Mouse (Mus musculus): ENCODE results near the gene Erich3. TPM values are rescaled to one million over a fixed set of nuclear protein-coding genes. Genes with fewer than 3 reads are reported as not detected.

Erich3 gene
- polyA plus RNA-seq, 2 experiments = 0.01 TPM; not detected in 1

- Histone ChIP-seq H3K27ac (no peak overlapping the region), H3K9me3 (ENCODE audit: control insufficient read depth, low read length) (no peaks in the 10 kb centered on the region), H3K27me3 (ENCODE audit: control insufficient read depth, insufficient read depth, low read length) (no peaks in the 10 kb centered on the region), H3K4me1 (replicated peaks; ENCODE audit: control insufficient read depth in 2 of 2, insufficient read depth in 2 of 2, low read length in 1 of 2) (no peaks in the 10 kb centered on the region), H3K4me2 (ENCODE audit: low read depth) (no peak overlapping the region), H3K36me3 (replicated peaks; ENCODE audit: control insufficient read depth, insufficient read depth, low read depth) (no peaks in the 10 kb centered on the region), H3K9ac (replicated peaks) (no peak overlapping the region), H3K4me3 (ENCODE audit: insufficient read depth in 1 of 2, low read depth in 2 of 2, low read length in 2 of 2) (no peak overlapping the region)
- TF ChIP-seq EP300 (IDR thresholded peaks at IDR 0.05; ENCODE audit: low read depth) (no peak), CTCF (IDR thresholded peaks at IDR 0.05; ENCODE audit: low read depth) (no peak)
- 75% methylated on average over 3 of the region's 3 CpGs for WGBS (ENCODE audit: insufficient replicate concordance)
- no peak for DNase-seq (ENCODE audit: low read depth in 3 of 3, low spot score in 3 of 3)
- no peak for ATAC-seq (ENCODE audit: insufficient read depth)
These were observed 91.6 kb downstream of the Erich3 start for GRCm38 (mm10) chr3:154755225-154755624.

DNA sequence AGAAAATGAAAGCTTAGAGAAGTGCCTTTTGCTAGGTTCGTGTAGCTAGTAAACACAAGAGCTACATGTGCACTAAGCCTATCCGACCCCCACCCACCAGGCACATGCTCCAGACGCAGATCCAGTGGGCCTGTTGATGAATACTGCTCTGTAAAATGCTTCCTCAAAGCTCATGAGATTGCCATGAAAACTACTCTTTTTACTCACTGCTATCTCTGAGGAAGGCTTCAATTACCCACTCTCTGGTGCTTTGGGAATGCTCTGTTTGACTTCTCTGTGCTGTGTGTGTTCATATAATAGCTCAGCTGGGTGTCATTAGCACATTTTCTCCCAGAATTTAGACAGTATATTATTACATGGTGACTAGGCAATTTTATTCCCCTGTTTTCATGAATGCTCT, 94.4 kb downstream of the Erich3 start:
- whole genome bisulfite sequencing (ENCODE audit: insufficient replicate concordance) = 62% methylated on average over 3 of the region's 3 CpGs
- H3K4me3 ChIP-seq (ENCODE audit: insufficient read depth in 1 of 2, low read depth in 2 of 2, low read length in 2 of 2) = no peak overlapping the region

DNA sequence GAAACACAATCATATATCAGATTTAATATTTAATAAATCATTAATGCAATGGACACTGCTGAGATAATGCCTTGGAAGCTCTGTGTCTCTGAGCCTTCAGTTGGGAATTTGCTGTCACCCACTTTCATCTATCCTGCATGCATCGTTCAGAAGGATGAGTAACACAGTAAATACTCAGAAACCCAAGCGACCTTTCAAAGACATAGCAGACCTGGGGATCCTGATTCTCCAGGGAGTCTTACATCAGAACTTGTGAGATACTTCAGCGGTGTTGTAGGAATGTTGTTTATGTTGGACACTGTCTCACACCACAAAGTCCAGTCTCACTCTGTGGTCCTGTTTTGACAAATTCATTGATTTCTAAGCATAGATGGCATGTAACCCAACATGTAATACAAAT, 97.4 kb downstream of the Erich3 start:
- Histone ChIP-seq H3K9me3 (ENCODE audit: control insufficient read depth, low read length) (no peaks in the 10 kb centered on the region), H3K4me1 (replicated peaks; ENCODE audit: control insufficient read depth in 2 of 2, insufficient read depth in 2 of 2, low read length in 1 of 2) (no peaks in the 10 kb centered on the region), H3K9ac (replicated peaks) (no peak overlapping the region), H3K4me3 (ENCODE audit: insufficient read depth in 1 of 2, low read depth in 2 of 2, low read length in 2 of 2) (no peak overlapping the region), H3K4me2 (ENCODE audit: low read depth) (no peak overlapping the region), H3K27me3 (ENCODE audit: control insufficient read depth, insufficient read depth, low read length) (no peaks in the 10 kb centered on the region), H3K27ac (no peak overlapping the region), H3K36me3 (replicated peaks; ENCODE audit: control insufficient read depth, insufficient read depth, low read depth) (no peaks in the 10 kb centered on the region)
- 57% methylated on average over 3 of the region's 3 CpGs for WGBS (ENCODE audit: insufficient replicate concordance)
- DNase-seq (ENCODE audit: low read depth in 3 of 3, low spot score in 3 of 3) (no peak), ATAC-seq (ENCODE audit: insufficient read depth) (no peak)
- TF ChIP-seq EP300 (IDR thresholded peaks at IDR 0.05; ENCODE audit: low read depth) (no peak), CTCF (IDR thresholded peaks at IDR 0.05; ENCODE audit: low read depth) (no peak)

More for the DNA sequence above, 94.4 kb downstream of the Erich3 start:
- H3K36me3 ChIP-seq (replicated peaks; ENCODE audit: control insufficient read depth, insufficient read depth, low read depth) = no peaks in the 10 kb centered on the region
- H3K4me1 ChIP-seq (replicated peaks; ENCODE audit: control insufficient read depth in 2 of 2, insufficient read depth in 2 of 2, low read length in 1 of 2) = no peaks in the 10 kb centered on the region
- no peak overlapping the region for H3K9ac ChIP-seq (replicated peaks)
- no peak overlapping the region for H3K27ac ChIP-seq
- H3K9me3 ChIP-seq (ENCODE audit: control insufficient read depth, low read length) = no peaks in the 10 kb centered on the region
- no peak overlapping the region for H3K4me2 ChIP-seq (ENCODE audit: low read depth)
- ATAC-seq (ENCODE audit: insufficient read depth) (no peak), DNase-seq (ENCODE audit: low read depth in 3 of 3, low spot score in 3 of 3) (no peak)
- H3K27me3 ChIP-seq (ENCODE audit: control insufficient read depth, insufficient read depth, low read length) = no peaks in the 10 kb centered on the region
- TF ChIP-seq CTCF (IDR thresholded peaks at IDR 0.05; ENCODE audit: low read depth) (no peak), EP300 (IDR thresholded peaks at IDR 0.05; ENCODE audit: low read depth) (no peak)

- Histone ChIP-seq H3K4me3 (ENCODE audit: insufficient read depth in 1 of 2, low read depth in 2 of 2, low read length in 2 of 2) (no peak overlapping the region), H3K4me1 (replicated peaks; ENCODE audit: control insufficient read depth in 2 of 2, insufficient read depth in 2 of 2, low read length in 1 of 2) (no peaks in the 10 kb centered on the region), H3K27me3 (ENCODE audit: control insufficient read depth, insufficient read depth, low read length) (no peaks in the 10 kb centered on the region), H3K4me2 (ENCODE audit: low read depth) (no peak overlapping the region), H3K27ac (no peak overlapping the region), H3K9me3 (ENCODE audit: control insufficient read depth, low read length) (no peaks in the 10 kb centered on the region), H3K36me3 (replicated peaks; ENCODE audit: control insufficient read depth, insufficient read depth, low read depth) (no peaks in the 10 kb centered on the region), H3K9ac (replicated peaks) (no peak overlapping the region)
- DNase-seq (ENCODE audit: low read depth in 3 of 3, low spot score in 3 of 3) (no peak), ATAC-seq (ENCODE audit: insufficient read depth) (no peak)
- WGBS (ENCODE audit: insufficient replicate concordance) = 49% methylated on average over 9 of the region's 9 CpGs
- TF ChIP-seq CTCF (IDR thresholded peaks at IDR 0.05; ENCODE audit: low read depth) (no peak), EP300 (IDR thresholded peaks at IDR 0.05; ENCODE audit: low read depth) (no peak)
These were observed 99.7 kb downstream of the Erich3 start for GRCm38 (mm10) chr3:154763374-154763773.

- H3K4me3 ChIP-seq (ENCODE audit: insufficient read depth in 1 of 2, low read depth in 2 of 2, low read length in 2 of 2) = no peak overlapping the region
- no peaks in the 10 kb centered on the region for H3K9me3 ChIP-seq (ENCODE audit: control insufficient read depth, low read length)
- H3K27ac ChIP-seq = no peak overlapping the region
- H3K36me3 ChIP-seq (replicated peaks; ENCODE audit: control insufficient read depth, insufficient read depth, low read depth) = no peaks in the 10 kb centered on the region
- no peaks in the 10 kb centered on the region for H3K27me3 ChIP-seq (ENCODE audit: control insufficient read depth, insufficient read depth, low read length)
- no peaks in the 10 kb centered on the region for H3K4me1 ChIP-seq (replicated peaks; ENCODE audit: control insufficient read depth in 2 of 2, insufficient read depth in 2 of 2, low read length in 1 of 2)
- no peak for DNase-seq (ENCODE audit: low read depth in 3 of 3, low spot score in 3 of 3)
- TF ChIP-seq CTCF (IDR thresholded peaks at IDR 0.05; ENCODE audit: low read depth) (no peak), EP300 (IDR thresholded peaks at IDR 0.05; ENCODE audit: low read depth) (no peak)
- no peak overlapping the region for H3K9ac ChIP-seq (replicated peaks)
- no peak overlapping the region for H3K4me2 ChIP-seq (ENCODE audit: low read depth)
- no peak for ATAC-seq (ENCODE audit: insufficient read depth)
- 53% methylated on average over 7 of the region's 7 CpGs for WGBS (ENCODE audit: insufficient replicate concordance)
These were observed 100.5 kb downstream of the Erich3 start for GRCm38 (mm10) chr3:154764115-154764514.

Data from liver, embryonic 14.5 days (tissue).